ENCODE assay signal across 8 mouse cellular contexts in the genomic region with DNA sequence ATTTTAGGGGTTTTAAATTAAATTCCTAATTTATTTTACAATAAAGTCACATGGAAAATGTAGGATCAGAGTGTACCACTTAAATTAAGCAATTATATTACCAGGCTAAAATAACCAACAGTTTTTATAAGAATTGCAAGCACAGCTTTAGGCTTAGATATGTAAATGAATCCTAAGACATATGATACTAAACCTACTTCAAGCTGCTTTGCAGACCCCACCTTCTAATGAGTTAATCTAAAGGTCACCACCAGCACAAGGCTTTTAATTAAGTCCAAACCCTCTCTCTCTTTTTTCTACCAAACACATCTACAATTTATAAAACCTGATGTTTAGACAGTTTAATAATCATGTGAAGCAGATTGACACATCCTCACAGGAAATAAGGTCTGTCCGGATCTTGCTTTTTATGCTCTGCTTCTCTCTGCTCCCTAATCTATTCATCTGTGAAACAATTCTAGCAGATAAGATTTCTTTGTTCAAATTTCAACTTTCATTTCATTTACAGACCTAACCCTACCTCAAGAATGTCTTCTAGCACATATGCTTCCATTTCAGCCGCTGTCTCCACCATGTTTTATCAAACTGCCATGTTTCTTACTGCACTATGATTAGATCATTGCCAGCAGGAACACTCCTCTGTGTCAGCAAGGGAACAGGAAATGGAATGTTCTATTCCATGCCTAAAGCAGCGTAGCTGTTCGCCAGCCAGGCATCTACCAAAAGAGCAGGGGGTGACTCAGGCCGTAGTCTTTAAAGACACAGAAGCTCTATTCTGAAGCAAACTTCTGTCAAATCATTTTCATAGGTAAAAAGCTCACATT. TPM values are rescaled to one million over a fixed set of nuclear protein-coding genes. Genes with fewer than 3 reads are reported as not detected.
DNase-seq lines count a peak whose midpoint lies in the region; ATAC-seq and TF ChIP-seq lines count a peak whose summit lies in the region.

No protein-coding gene starts in this region.

- peak; percentile 62 for DNase-seq in T-cell, adult 2 months (ENCODE audit: low spot score)
- DNase-seq in cerebellum, adult 9-10 months: peak; percentile 76
- DNase-seq in frontal cortex, postnatal 10 days (ENCODE audit: low spot score in 2 of 2): peak; percentile 55 to 63
- DNase-seq in hindbrain, embryonic 11.5 days (ENCODE audit: low spot score): peak; percentile 44
- peak; percentile 67 to 68 for DNase-seq in layer of hippocampus, adult 2 months (ENCODE audit: low spot score in 2 of 2)
- peak; percentile 30 for DNase-seq in liver, postnatal 0 days
- DNase-seq in spleen, postnatal 14 days (ENCODE audit: low spot score in 2 of 2): no peak

- 31% methylated on average over 5 of the region's 5 CpGs for WGBS in hindbrain, embryonic 11.5 days
- WGBS in liver, postnatal 0 days (ENCODE audit: insufficient replicate concordance): 29% methylated on average over 5 of the region's 5 CpGs
- WGBS in neural tube, embryonic 14.5 days: 18% methylated on average over 5 of the region's 5 CpGs

- H3K4me1 ChIP-seq in hindbrain, embryonic 11.5 days (replicated peaks; ENCODE audit: control insufficient read depth, insufficient read depth, low read length): no peaks in the 10 kb centered on the region
- H3K4me1 ChIP-seq in liver, postnatal 0 days (ENCODE audit: insufficient read depth): peaks cover 24% of the 10 kb centered on the region
- H3K4me1 ChIP-seq in neural tube, embryonic 14.5 days (ENCODE audit: control insufficient read depth, insufficient read depth, low read length): 0 out of 2 replicates have a peak, but pooled peaks cover 11% of the 10 kb centered on the region

- H3K36me3 ChIP-seq in hindbrain, embryonic 11.5 days (ENCODE audit: control insufficient read depth, insufficient read depth, low read length): no peaks in the 10 kb centered on the region
- no peaks in the 10 kb centered on the region; the same call in 1 of the 2 replicates for H3K36me3 ChIP-seq in liver, postnatal 0 days (replicated peaks; ENCODE audit: insufficient read depth, low read length)
- no peaks in the 10 kb centered on the region for H3K36me3 ChIP-seq in neural tube, embryonic 14.5 days (ENCODE audit: control insufficient read depth, insufficient read depth, low read length)

- H3K27me3 ChIP-seq in hindbrain, embryonic 11.5 days (ENCODE audit: control insufficient read depth, insufficient read depth, low read length): no peaks in the 10 kb centered on the region
- no peaks in the 10 kb centered on the region for H3K27me3 ChIP-seq in liver, postnatal 0 days (ENCODE audit: insufficient read depth, low read length)
- no peaks in the 10 kb centered on the region for H3K27me3 ChIP-seq in neural tube, embryonic 14.5 days (ENCODE audit: control insufficient read depth, insufficient read depth, low read length)

- H3K4me2 ChIP-seq in hindbrain, embryonic 11.5 days (replicated peaks; ENCODE audit: low read depth, low read length): peak overlapping the region; percentile 26; the same call in 1 of the 2 replicates
- H3K4me2 ChIP-seq in liver, postnatal 0 days (ENCODE audit: low read depth, low read length): peak overlapping the region; percentile 53
- H3K4me2 ChIP-seq in neural tube, embryonic 14.5 days (ENCODE audit: low read depth, low read length): peak overlapping the region; percentile 60

- ATAC-seq in hindbrain, embryonic 11.5 days (ENCODE audit: low FRiP score): peak; percentile 83
- peak; percentile 81 for ATAC-seq in liver, postnatal 0 days
- peak; percentile 97 for ATAC-seq in neural tube, embryonic 14.5 days (ENCODE audit: low read depth)

- peak overlapping the region; percentile 27; the same call in 1 of the 2 replicates for H3K4me3 ChIP-seq in hindbrain, embryonic 11.5 days (ENCODE audit: low read depth, low read length)
- H3K4me3 ChIP-seq in layer of hippocampus, adult 2 months: peak overlapping the region; percentile 57
- H3K4me3 ChIP-seq in liver, postnatal 0 days (ENCODE audit: low read depth, low read length): peak overlapping the region; percentile 20
- H3K4me3 ChIP-seq in neural tube, embryonic 14.5 days (ENCODE audit: low read depth, low read length): peak overlapping the region; percentile 39

- TF ChIP-seq EP300 in liver, postnatal 0 days (IDR thresholded peaks at IDR 0.05; ENCODE audit: low read depth): no peak

- H3K9me3 ChIP-seq in hindbrain, embryonic 11.5 days (ENCODE audit: control insufficient read depth, low read length): no peaks in the 10 kb centered on the region
- H3K9me3 ChIP-seq in liver, postnatal 0 days (ENCODE audit: low read length): no peaks in the 10 kb centered on the region
- H3K9me3 ChIP-seq in neural tube, embryonic 14.5 days (ENCODE audit: control insufficient read depth, low read length): no peaks in the 10 kb centered on the region

- H3K9ac ChIP-seq in hindbrain, embryonic 11.5 days (ENCODE audit: low read depth, low read length): no peak overlapping the region
- no peak overlapping the region for H3K9ac ChIP-seq in liver, postnatal 0 days (replicated peaks)
- peak overlapping the region; percentile 51 for H3K9ac ChIP-seq in neural tube, embryonic 14.5 days (replicated peaks; ENCODE audit: low read depth, low read length)

- H3K27ac ChIP-seq in hindbrain, embryonic 11.5 days (ENCODE audit: low read depth, low read length): peak overlapping the region; percentile 36; the same call in 1 of the 2 replicates
- H3K27ac ChIP-seq in layer of hippocampus, adult 2 months: peak overlapping the region; percentile 83
- peak overlapping the region; percentile 57; the same call in 1 of the 2 replicates for H3K27ac ChIP-seq in liver, postnatal 0 days (ENCODE audit: low read depth)
- peak overlapping the region; percentile 63 for H3K27ac ChIP-seq in neural tube, embryonic 14.5 days (ENCODE audit: low read depth, low read length)

- no peak for TF ChIP-seq CTCF in layer of hippocampus, adult 2 months (conservative IDR thresholded peaks at IDR 0.05)
- TF ChIP-seq CTCF in liver, postnatal 0 days (IDR thresholded peaks at IDR 0.05; ENCODE audit: low read depth): no peak

RNA-seq across cellular contexts. Expression of a gene that starts 27.0 kb away (rescaled TPM):
- 30.1 and 39.8 TPM in 2 replicates for polyA plus RNA-seq in hindbrain, embryonic 11.5 days (2014; fragmentation: Nextera tagmentation; extraction: Ambion mirVana)
- 100 to 1,000 TPM; 110 to 118 TPM for total RNA-seq in layer of hippocampus, adult 2 months (2021)
- polyA plus RNA-seq in liver, postnatal 0 days (2015; fragmentation: Nextera tagmentation; extraction: Ambion mirVana): 9.3 and 10.8 TPM in 2 replicates
- 41.1 and 43.6 TPM in 2 replicates for polyA plus RNA-seq in neural tube, embryonic 14.5 days (2014; fragmentation: Nextera tagmentation; extraction: Ambion mirVana)

RNA-seq across cellular contexts. Expression of a gene that starts 27.7 kb away (rescaled TPM):
- polyA plus RNA-seq in hindbrain, embryonic 11.5 days (2014; fragmentation: Nextera tagmentation; extraction: Ambion mirVana): 6.5 and 8.3 TPM in 2 replicates
- 1 to 10 TPM; 2.6 to 2.8 TPM for total RNA-seq in layer of hippocampus, adult 2 months (2021)
- polyA plus RNA-seq in liver, postnatal 0 days (2015; fragmentation: Nextera tagmentation; extraction: Ambion mirVana): 2.4 and 2.8 TPM in 2 replicates
- 4.6 and 5.3 TPM in 2 replicates for polyA plus RNA-seq in neural tube, embryonic 14.5 days (2014; fragmentation: Nextera tagmentation; extraction: Ambion mirVana)

Comparison
In these comparisons a context has a peak if more than half of its experiments do, and no peak if none do; other contexts are left out.
1. DNase-seq: peak in T-cell, adult 2 months (single experiment), cerebellum, adult 9-10 months (single experiment), frontal cortex, postnatal 10 days (2 of 2), hindbrain, embryonic 11.5 days (single experiment), layer of hippocampus, adult 2 months (2 of 2) and liver, postnatal 0 days (single experiment); none in spleen, postnatal 14 days (0 of 2).
2. Peak in every context shown above with its lines, with median percentiles within 50 percentile points of each other: ATAC-seq, H3K27ac ChIP-seq, H3K4me2 ChIP-seq and H3K4me3 ChIP-seq.